Mouse (Mus musculus) lung, embryonic 16.5 days (tissue): Measurements from ENCODE around the gene Meis2. TPM values are rescaled to one million over a fixed set of nuclear protein-coding genes. Genes with fewer than 3 reads are reported as not detected.

Source experiments
- ATAC-seq: fragments of 200-750 bp; cut with Nextera tagmentation; 2 replicates; pipeline ENCODE4 v1.8.0; 2017; ENCODE audit warnings: low read depth, mild to moderate bottlenecking, moderate library complexity
- H3K27ac ChIP-seq: fragments of 300-500 bp; sonication (generic); 2 replicates; pipeline ENCODE4 v1.5.1; 2014; ENCODE audit warnings: mild to moderate bottlenecking, control low read depth, low read length
- H3K27me3 ChIP-seq: fragments of 300-500 bp; sonication (generic); 2 replicates; pipeline ENCODE4 v1.6.1; 2014; ENCODE audit warnings: low read depth, low read length, mixed read lengths; ENCODE audit not compliant: control insufficient read depth, insufficient read depth
- H3K36me3 ChIP-seq: fragments of 300-500 bp; sonication (generic); 2 replicates; pipeline ENCODE4 v1.6.1; 2014; ENCODE audit warnings: low read length; ENCODE audit not compliant: control insufficient read depth, insufficient read depth
- H3K4me1 ChIP-seq: fragments of 300-500 bp; sonication (generic); replicated peaks from 2 replicates; pipeline ENCODE4 v1.6.1; 2014; ENCODE audit warnings: low read length, mixed read lengths; ENCODE audit not compliant: control insufficient read depth, insufficient read depth
- H3K4me2 ChIP-seq: fragments of 300-500 bp; sonication (generic); 2 replicates; pipeline ENCODE4 v1.6.1; 2014; ENCODE audit warnings: low read depth, low read length, control low read depth
- H3K4me3 ChIP-seq: fragments of 300-500 bp; sonication (generic); 2 replicates; pipeline ENCODE4 v1.5.1; 2014; ENCODE audit warnings: mild to moderate bottlenecking, low read length, control low read depth
- H3K9ac ChIP-seq: fragments of 300-500 bp; sonication (generic); 2 replicates; pipeline ENCODE4 v1.6.1; 2014; ENCODE audit warnings: low read length, control low read depth
- H3K9me3 ChIP-seq: fragments of 300-500 bp; sonication (generic); 2 replicates; pipeline ENCODE4 v1.6.1; 2016; ENCODE audit warnings: low read length; ENCODE audit not compliant: control insufficient read depth
- WGBS: fragments of 180-500 bp; shearing (Covaris S2); extraction: QIAGEN DNeasy Blood & Tissue Kit; methylation state at CpG from one replicate; pipeline ENCODE4 v1.1.7; 2014; 5-methylcytosine and 5-hydroxymethylcytosine counted together
- polyA plus RNA-seq: library from polyadenylated mRNA; unstranded; fragments of >200 nt; fragmentation: Nextera tagmentation; extraction: Ambion mirVana; gene quantifications from 2 replicates; pipeline ENCODE4 v1.2.1, GENCODE M21; 2015

Gene Meis2
- polyA plus RNA-seq, 1 experiment from 2014 or later, result 24.2 TPM

DNA sequence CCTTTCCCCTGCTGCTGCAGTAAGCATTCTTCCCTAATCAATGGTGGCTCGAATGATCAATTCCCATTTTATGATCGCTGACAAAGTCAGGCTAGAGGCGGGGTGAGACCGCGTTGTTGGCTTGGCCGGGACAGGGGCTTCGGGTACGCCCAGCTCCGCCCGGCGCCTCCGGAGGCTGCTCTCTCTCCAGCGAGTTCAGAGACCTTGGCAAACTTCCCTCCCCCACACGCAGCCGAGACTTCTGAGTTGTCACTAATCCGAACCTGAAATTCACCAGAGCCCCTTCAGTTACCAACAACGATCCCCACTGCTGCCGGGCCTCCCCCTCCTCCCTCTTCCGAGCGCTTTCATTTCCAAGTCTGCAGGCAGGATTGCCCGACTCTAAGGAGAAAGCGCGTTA is 10.3 kb upstream of the Meis2 start:
- peaks cover 29% of the 10 kb centered on the region for H3K27me3 ChIP-seq
- peak overlapping the region; percentile 76 for H3K4me2 ChIP-seq
- no peak overlapping the region for H3K27ac ChIP-seq
- H3K36me3 ChIP-seq, result no peaks in the 10 kb centered on the region
- H3K4me1 ChIP-seq, result peaks cover 3% of the 10 kb centered on the region
- peak overlapping the region; percentile 52 for H3K4me3 ChIP-seq
- ATAC-seq, result peak; percentile 80
- peak overlapping the region; percentile 17 for H3K9ac ChIP-seq
- H3K9me3 ChIP-seq, result no peaks in the 10 kb centered on the region
- WGBS, result 1% methylated on average over 23 of the region's 23 CpGs

DNA sequence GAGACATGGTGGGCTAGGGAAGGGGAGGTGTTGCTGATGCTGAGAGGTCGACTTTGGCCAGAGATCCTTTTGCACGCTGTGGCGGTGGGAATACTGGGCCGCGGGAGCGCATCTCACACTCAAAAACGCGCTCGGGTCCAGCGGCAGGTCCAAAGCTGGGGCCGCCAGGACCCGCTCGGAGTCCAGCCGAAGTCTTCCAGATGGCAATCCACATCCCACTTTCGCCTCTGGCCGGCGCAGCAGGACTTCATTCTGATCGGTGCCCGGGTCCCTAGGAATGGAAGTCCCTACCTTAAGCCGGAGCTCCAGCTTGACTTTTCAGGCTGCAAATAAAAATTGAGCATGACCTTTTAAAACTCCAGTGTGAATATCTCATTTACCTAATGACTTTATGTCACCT is 9.8 kb upstream of the Meis2 start:
- Histone ChIP-seq H3K9ac (peak overlapping the region; percentile 17), H3K27ac (no peak overlapping the region), H3K4me2 (peak overlapping the region; percentile 76), H3K9me3 (no peaks in the 10 kb centered on the region), H3K27me3 (peaks cover 29% of the 10 kb centered on the region), H3K36me3 (no peaks in the 10 kb centered on the region), H3K4me3 (peak overlapping the region; percentile 52), H3K4me1 (peaks cover 3% of the 10 kb centered on the region)
- ATAC-seq, result peak; percentile 12; the same call in 1 of the 2 replicates
- 3% methylated on average over 20 of the region's 20 CpGs for WGBS

- no peak overlapping the region for H3K4me3 ChIP-seq
- peaks cover 3% of the 10 kb centered on the region for H3K4me1 ChIP-seq
- H3K27me3 ChIP-seq, result peaks cover 33% of the 10 kb centered on the region
- no peak for ATAC-seq
- peak overlapping the region; percentile 76 for H3K4me2 ChIP-seq
- 34% methylated on average over 17 of the region's 17 CpGs for WGBS
- H3K27ac ChIP-seq, result no peak overlapping the region
- no peaks in the 10 kb centered on the region for H3K9me3 ChIP-seq
- H3K36me3 ChIP-seq, result no peaks in the 10 kb centered on the region
- H3K9ac ChIP-seq, result no peak overlapping the region; the same call in 1 of the 2 replicates
Observed at GRCm38 (mm10) chr2:116074726-116075440, 9.2 kb upstream of the Meis2 start.

- Histone ChIP-seq H3K9ac (no peak overlapping the region), H3K27ac (no peak overlapping the region), H3K4me3 (no peak overlapping the region), H3K9me3 (no peaks in the 10 kb centered on the region), H3K4me1 (peaks cover 3% of the 10 kb centered on the region), H3K4me2 (no peak overlapping the region), H3K27me3 (peaks cover 35% of the 10 kb centered on the region), H3K36me3 (no peaks in the 10 kb centered on the region)
- 57% methylated on average over 3 of the region's 3 CpGs for WGBS
- ATAC-seq, result no peak
Observed at GRCm38 (mm10) chr2:116074061-116074460, 8.4 kb upstream of the Meis2 start.

DNA sequence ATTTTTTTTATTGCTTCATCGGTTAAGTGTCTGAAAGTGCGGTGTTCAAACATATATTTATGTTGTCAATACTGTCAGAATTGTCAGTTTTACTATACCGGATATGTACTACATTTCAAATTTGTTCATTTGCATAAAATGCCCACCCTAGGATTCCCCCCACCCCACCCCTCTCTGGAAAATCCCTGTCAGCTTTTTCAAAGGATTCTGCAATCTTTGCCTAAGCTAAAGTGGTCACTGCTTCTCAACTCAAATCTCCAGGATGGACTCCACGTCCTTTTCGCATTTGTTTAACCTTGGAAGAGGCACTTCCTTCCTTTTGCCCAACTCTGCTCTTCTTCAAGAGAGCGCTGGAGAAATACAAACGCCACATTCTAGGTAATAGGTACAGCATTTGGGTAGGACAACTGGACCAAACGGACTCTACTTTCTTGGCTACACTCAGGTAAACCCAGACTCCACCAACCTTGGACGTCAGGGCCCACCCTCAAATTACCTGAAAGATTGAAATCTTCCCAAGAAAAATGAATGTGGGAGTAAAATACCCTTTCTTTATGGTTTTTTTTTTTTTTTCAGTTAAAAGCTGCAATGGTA is 7.8 kb upstream of the Meis2 start:
- ATAC-seq, result no peak
- Histone ChIP-seq H3K36me3 (no peaks in the 10 kb centered on the region), H3K9ac (no peak overlapping the region), H3K4me1 (peaks cover 3% of the 10 kb centered on the region), H3K4me3 (no peak overlapping the region), H3K4me2 (no peak overlapping the region), H3K9me3 (no peaks in the 10 kb centered on the region), H3K27me3 (peaks cover 35% of the 10 kb centered on the region), H3K27ac (no peak overlapping the region)
- 42% methylated on average over 9 of the region's 9 CpGs for WGBS

DNA sequence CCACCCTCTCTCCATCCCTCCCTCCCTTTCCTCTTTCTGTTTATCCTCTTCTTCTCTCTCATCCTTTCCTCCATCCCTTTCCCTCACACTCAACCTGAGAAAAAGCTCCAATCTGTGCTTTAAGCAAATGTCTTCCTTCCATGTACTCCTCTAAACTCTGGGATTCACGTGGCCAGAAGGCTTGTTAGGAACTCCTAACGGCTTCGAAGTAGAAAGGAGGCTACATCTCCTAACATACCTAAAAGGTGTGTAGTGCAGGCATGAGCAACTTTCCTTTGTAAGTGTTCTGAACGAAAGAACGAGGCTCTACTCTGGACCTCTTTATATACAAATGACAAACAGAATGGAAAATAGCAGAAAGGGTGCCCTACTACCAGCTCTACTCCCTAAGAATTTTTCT is 7.1 kb upstream of the Meis2 start:
- no peak overlapping the region for H3K4me3 ChIP-seq
- H3K27me3 ChIP-seq, result peaks cover 37% of the 10 kb centered on the region
- no peak for ATAC-seq

GRCm38 (mm10) chr2:116072321-116072640 is 6.6 kb upstream of the Meis2 start:
- Histone ChIP-seq H3K27me3 (peaks cover 38% of the 10 kb centered on the region), H3K4me1 (peaks cover 7% of the 10 kb centered on the region), H3K36me3 (no peaks in the 10 kb centered on the region), H3K4me3 (peak overlapping the region; percentile 51; the same call in 1 of the 2 replicates), H3K4me2 (peak overlapping the region; percentile 66), H3K9me3 (no peaks in the 10 kb centered on the region), H3K9ac (no peak overlapping the region), H3K27ac (no peak overlapping the region)
- no peak for ATAC-seq
- 14% methylated on average over 13 of the region's 13 CpGs for WGBS

More for the DNA sequence above, 7.1 kb upstream of the Meis2 start:
- no peak overlapping the region for H3K9ac ChIP-seq
- H3K9me3 ChIP-seq, result no peaks in the 10 kb centered on the region
- no peak overlapping the region for H3K27ac ChIP-seq
- no peaks in the 10 kb centered on the region for H3K36me3 ChIP-seq
- H3K4me2 ChIP-seq, result peak overlapping the region; percentile 66
- peaks cover 7% of the 10 kb centered on the region for H3K4me1 ChIP-seq
- WGBS, result 35% methylated on average over 5 of the region's 5 CpGs

- H3K9ac ChIP-seq, result peak overlapping the region; percentile 58
- H3K4me1 ChIP-seq, result peaks cover 7% of the 10 kb centered on the region
- peak overlapping the region; percentile 51 for H3K4me3 ChIP-seq
- H3K27ac ChIP-seq, result no peak overlapping the region
- no peaks in the 10 kb centered on the region for H3K9me3 ChIP-seq
- peak; percentile 34; the same call in 1 of the 2 replicates for ATAC-seq
- WGBS, result 3% methylated on average over 25 of the region's 25 CpGs
- peak overlapping the region; percentile 66 for H3K4me2 ChIP-seq
- peaks cover 35% of the 10 kb centered on the region for H3K27me3 ChIP-seq
- H3K36me3 ChIP-seq, result no peaks in the 10 kb centered on the region
Observed at GRCm38 (mm10) chr2:116071571-116072320, 6.1 kb upstream of the Meis2 start.
